Mouse (Mus musculus) testis, adult 2 months (tissue): ENCODE measurements around the gene Lbx2. TPM values are rescaled to one million over a fixed set of nuclear protein-coding genes. Genes with fewer than 3 reads are reported as not detected.

Experiments used
- H3K27ac ChIP-seq: fragments of 200-500 bp; 2 replicates; pipeline ENCODE4 v1.5.1; 2012; ENCODE audit warnings: low read depth, low read length; ENCODE audit not compliant: control insufficient read depth, insufficient read depth
- H3K27me3 ChIP-seq: fragments of 200-500 bp; 2 replicates; pipeline ENCODE4 v1.6.1; 2012; ENCODE audit warnings: mild to moderate bottlenecking, low read length, moderate library complexity; ENCODE audit not compliant: control insufficient read depth, insufficient read depth
- H3K36me3 ChIP-seq: fragments of 200-500 bp; 2 replicates; pipeline ENCODE4 v1.6.1; 2012; ENCODE audit warnings: mild to moderate bottlenecking, low read length; ENCODE audit not compliant: control insufficient read depth, insufficient read depth
- H3K4me1 ChIP-seq: fragments of 200-500 bp; 2 replicates; pipeline ENCODE4 v1.6.1; 2012; ENCODE audit warnings: low read length; ENCODE audit not compliant: control insufficient read depth, insufficient read depth
- H3K4me3 ChIP-seq: fragments of 200-500 bp; 2 replicates; pipeline ENCODE4 v1.5.1; 2012; ENCODE audit warnings: low read depth, mild to moderate bottlenecking, low read length, moderate library complexity, mixed read lengths; ENCODE audit not compliant: control insufficient read depth
- CTCF ChIP-seq: fragments of 200-500 bp; IDR thresholded peaks from 2 replicates; pipeline ENCODE4 v1.5.1; 2012; ENCODE audit warnings: low read depth, mild to moderate bottlenecking, inconsistent platforms, low read length, moderate library complexity; ENCODE audit not compliant: control insufficient read depth, insufficient read depth, insufficient replicate concordance
- POLR2A ChIP-seq: fragments of 200-500 bp; IDR thresholded peaks from 2 replicates; pipeline ENCODE4 v1.6.1; 2012; ENCODE audit warnings: low read depth, mild to moderate bottlenecking, inconsistent platforms, low read length, moderate library complexity; ENCODE audit not compliant: control insufficient read depth
- polyA plus RNA-seq: library from polyadenylated mRNA; depleted of rRNA; stranded (reverse); fragments of >200 nt; gene quantifications from 2 replicates; pipeline ENCODE4 v1.2.3, GENCODE M21; 2012

Gene Lbx2
- polyA plus RNA-seq, 1 experiment, result 0.25 TPM

DNA sequence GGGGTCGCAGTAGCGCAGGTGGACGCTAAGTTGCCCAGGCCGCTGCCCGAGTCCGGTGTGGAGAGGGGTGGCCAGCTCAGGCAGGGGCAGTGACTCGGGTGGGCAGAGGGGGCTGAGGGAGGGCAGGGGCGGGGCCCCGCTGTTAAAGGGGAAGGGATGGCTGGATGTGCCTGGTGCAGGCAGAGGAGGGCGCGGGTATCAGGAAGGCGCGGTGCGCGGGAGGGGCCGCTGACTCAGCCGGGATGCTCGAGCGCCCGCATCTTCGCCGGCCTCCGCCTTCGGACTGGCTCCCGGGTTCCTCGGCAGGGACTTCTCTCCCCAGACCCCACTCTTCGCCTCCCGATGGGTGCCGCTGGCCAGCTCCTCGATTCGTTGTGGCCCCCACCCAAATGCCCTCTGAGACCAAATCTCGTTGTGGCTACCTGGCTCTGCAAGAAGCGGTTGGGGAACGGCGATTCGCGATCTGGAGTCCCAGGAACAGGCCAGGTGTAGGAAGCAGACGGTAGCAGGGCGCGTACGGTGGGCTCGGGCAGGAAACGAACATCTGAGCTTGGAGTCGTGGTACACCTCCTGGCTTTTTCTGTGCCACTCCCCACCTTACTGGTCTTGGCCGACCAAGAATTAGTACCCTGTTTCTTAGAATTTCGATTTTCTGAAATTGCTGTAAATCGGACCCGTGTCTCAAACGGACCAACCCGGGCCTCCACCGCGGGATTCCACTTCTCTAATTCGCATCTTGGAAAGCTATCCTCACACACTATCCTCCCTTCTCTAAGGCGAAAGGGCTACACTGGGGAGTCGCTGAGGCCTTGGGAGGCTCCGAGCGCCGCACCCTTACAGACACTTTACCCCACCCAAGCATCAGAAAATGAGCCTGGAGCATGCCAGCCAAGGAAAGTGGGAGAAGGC lies 15.6 kb upstream of the Lbx2 start:
- H3K36me3 ChIP-seq, result no peaks in the 10 kb centered on the region
- peak overlapping the region; percentile 9; the same call in 1 of the 2 replicates for H3K4me3 ChIP-seq
- H3K4me1 ChIP-seq, result peaks cover 12% of the 10 kb centered on the region
- H3K27ac ChIP-seq, result no peak overlapping the region
- peaks cover 3% of the 10 kb centered on the region; the same call in 1 of the 2 replicates for H3K27me3 ChIP-seq
- TF ChIP-seq POLR2A, result no peak
- no peak for TF ChIP-seq CTCF

DNA sequence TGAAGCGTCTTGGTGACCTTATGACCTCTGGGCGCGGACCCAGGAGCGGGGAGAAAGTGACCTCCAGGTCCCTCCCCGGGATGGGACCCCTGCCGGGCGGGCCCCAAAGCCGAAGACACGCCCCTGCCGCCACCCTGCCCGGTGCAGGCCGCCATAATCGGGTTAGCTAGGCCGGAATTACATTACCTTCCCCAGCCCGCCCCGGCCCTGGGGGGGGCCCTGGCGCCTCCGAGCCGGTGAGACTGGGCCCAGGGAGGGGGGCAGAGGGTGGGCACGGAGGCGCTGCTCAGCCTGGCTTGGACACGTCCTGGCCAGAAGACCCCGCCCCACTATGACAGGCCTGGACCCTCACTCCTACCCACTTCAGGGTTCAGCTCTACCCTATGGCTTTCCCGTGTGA lies 14.9 kb upstream of the Lbx2 start:
- H3K27me3 ChIP-seq, result peaks cover 3% of the 10 kb centered on the region; the same call in 1 of the 2 replicates
- H3K36me3 ChIP-seq, result no peaks in the 10 kb centered on the region
- H3K4me3 ChIP-seq, result no peak overlapping the region
- H3K4me1 ChIP-seq, result peaks cover 12% of the 10 kb centered on the region
- no peak for TF ChIP-seq CTCF
- no peak for TF ChIP-seq POLR2A
- no peak overlapping the region for H3K27ac ChIP-seq

DNA sequence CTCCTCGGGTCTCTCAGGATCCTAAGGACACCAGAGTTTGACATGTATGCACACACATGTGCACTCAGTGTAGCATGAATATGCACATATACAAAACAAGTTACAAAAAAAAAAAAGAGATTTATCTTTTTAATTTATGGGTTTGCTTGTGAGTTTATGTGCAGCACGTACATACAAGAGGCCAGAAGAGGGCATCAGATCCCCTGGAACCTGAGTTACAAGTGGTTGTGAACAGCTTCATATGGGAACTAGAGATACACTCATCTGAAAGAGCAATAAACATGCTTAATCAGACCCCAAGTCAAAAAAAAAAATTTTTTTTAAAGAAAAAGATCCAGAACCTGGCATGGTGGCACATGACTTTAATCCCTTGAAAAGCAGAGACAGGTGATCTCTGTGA lies 11.2 kb upstream of the Lbx2 start:
- Histone ChIP-seq H3K27ac (no peak overlapping the region), H3K4me1 (peaks cover 13% of the 10 kb centered on the region), H3K27me3 (peaks cover 3% of the 10 kb centered on the region; the same call in 1 of the 2 replicates), H3K36me3 (no peaks in the 10 kb centered on the region; the same call in 1 of the 2 replicates), H3K4me3 (no peak overlapping the region)
- TF ChIP-seq CTCF (no peak), POLR2A (no peak)

DNA sequence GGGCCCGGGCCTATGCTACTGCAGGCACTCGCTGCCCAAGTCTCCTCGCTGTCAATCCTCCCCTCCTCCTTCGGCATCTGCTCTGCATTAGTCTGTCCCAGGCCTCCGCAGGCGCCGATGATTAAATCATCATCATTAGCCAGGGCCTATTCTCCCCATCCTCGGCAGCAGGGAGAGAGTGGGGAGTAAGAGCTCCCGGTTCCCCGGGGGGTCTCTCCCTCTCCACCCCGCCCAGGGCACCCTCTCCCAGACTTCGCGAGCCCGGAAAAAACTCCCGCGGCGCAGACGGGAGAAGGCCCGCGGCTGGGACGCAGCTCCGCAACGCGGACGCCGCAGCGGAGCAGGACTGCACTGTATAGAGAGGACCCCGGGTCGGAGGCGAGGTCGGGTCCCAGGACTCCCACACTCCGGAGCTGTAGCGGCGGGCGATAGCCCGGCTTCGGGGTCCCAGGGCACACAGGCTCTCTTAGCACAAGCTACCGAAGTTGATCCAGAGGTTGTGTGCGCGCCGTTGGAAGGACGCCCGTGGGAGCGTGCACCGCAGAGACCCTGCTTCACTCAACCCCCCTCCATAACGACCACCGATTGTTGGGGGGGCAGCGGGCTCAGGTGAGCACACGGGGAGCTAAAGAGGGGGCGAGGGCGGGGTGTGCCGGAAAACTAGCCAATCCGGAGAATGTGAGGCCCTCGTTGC lies 8.4 kb upstream of the Lbx2 start, which contains the start of gene Pcgf1:
Gene Pcgf1 (plus strand): TSS at position 240 of the 694 bp plus-strand sequence.
- Histone ChIP-seq H3K4me3 (peak within 1 kb of the TSS; percentile 97), H3K4me1 (peaks cover 7% of the 10 kb centered on the region), H3K27ac (peak within 1 kb of the TSS; percentile 99), H3K36me3 (no peaks in the 10 kb centered on the region; the same call in 1 of the 2 replicates), H3K27me3 (no peaks in the 10 kb centered on the region)
- TF ChIP-seq CTCF (no peak), POLR2A (peak; percentile 60; the same call in 1 of the 2 replicates)

DNA sequence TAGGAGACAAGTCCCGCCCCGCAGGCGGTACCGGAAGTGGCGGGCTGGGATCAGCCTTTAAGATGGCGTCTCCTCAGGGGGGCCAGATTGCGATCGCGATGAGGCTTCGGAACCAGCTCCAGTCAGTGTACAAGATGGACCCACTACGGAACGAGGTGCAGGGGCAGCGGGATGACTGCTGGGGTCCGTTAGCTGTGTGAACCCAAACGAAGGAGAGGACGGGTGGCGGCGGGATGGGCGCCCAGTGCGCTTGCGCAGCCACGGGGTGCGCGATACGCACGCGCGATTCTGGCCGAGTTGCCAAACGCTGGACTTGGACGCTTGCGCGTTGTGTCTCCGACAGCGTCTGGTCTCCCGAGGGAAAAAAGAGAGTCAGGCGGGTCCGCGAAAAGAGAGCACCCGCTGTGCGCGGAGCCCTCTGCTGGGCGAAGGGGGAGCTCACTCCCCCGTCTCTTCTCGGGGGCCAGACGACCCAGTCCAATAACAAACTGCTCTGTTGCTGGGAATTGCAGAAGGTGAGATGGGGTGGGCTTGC lies 7.8 kb upstream of the Lbx2 start:
- TF ChIP-seq POLR2A (peak; percentile 53; the same call in 1 of the 2 replicates), CTCF (0 out of 2 replicates have a peak, but pooled peaks have one; percentile 7)
- Histone ChIP-seq H3K36me3 (no peaks in the 10 kb centered on the region; the same call in 1 of the 2 replicates), H3K27me3 (no peaks in the 10 kb centered on the region), H3K4me1 (peaks cover 7% of the 10 kb centered on the region), H3K27ac (peak overlapping the region; percentile 99), H3K4me3 (peak overlapping the region; percentile 97)

DNA sequence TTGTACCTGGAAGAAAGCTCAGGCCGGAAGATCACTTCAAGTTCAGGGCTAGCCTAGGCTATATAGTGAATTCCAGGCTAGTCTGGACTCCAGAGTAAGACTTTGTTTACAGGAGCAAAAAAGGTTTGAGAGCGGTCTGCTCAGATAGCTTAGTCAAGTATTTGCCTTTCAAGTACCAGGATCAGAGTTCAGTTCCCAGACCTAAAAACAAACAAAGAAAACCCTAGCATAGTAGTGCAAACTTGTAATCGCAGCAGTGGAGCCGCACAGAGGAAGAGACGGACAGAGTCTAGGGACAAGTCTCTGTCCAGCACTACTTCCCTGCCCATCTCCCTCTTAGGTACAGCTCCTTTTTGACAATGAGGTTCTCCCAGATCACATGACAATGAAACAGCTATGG lies 6.0 kb upstream of the Lbx2 start:
- H3K36me3 ChIP-seq, result no peaks in the 10 kb centered on the region; the same call in 1 of the 2 replicates
- TF ChIP-seq CTCF (no peak), POLR2A (no peak)

More for the DNA sequence above, 6.0 kb upstream of the Lbx2 start:
- peaks cover 7% of the 10 kb centered on the region for H3K4me1 ChIP-seq
- no peaks in the 10 kb centered on the region for H3K27me3 ChIP-seq
- H3K27ac ChIP-seq, result no peak overlapping the region
- H3K4me3 ChIP-seq, result no peak overlapping the region
